Mouse (Mus musculus) lung, adult 2 months (tissue): ENCODE measurements around the gene Ccdc169.

Experiments used
- CTCF ChIP-seq: fragments of 200-500 bp; IDR thresholded peaks from 2 replicates; pipeline ENCODE4 v1.5.1; 2011; ENCODE audit warnings: mild to moderate bottlenecking, low read length, control low read depth; ENCODE audit not compliant: insufficient read depth
- POLR2A ChIP-seq: fragments of 200-500 bp; IDR thresholded peaks from 2 replicates; pipeline ENCODE4 v1.6.1; 2011; ENCODE audit warnings: low read depth, mild to moderate bottlenecking, control low read depth, low read length, borderline replicate concordance; ENCODE audit errors: extremely low read depth

- TF ChIP-seq POLR2A (no peak), CTCF (no peak)
Measured at GRCm38 (mm10) chr3:55087360-55087759, 49.8 kb upstream of the Ccdc169 start.
